Mouse (Mus musculus) forebrain, embryonic 13.5 days (tissue): ENCODE results near the gene Gfod1. TPM values are rescaled to one million over a fixed set of nuclear protein-coding genes. Genes with fewer than 3 reads are reported as not detected.

ENCODE experiments used
- ATAC-seq: fragments of 200-750 bp; cut with Nextera tagmentation; 2 replicates; pipeline ENCODE4 v1.8.0; 2017
- H3K27ac ChIP-seq: fragments of 300-500 bp; sonication (generic); 2 replicates; pipeline ENCODE4 v1.5.1; 2015; ENCODE audit warnings: inconsistent platforms, mild to moderate bottlenecking, moderate library complexity
- H3K27me3 ChIP-seq: fragments of 300-500 bp; sonication (generic); 2 replicates; pipeline ENCODE4 v1.6.1; 2015; ENCODE audit warnings: mild to moderate bottlenecking, inconsistent platforms
- H3K36me3 ChIP-seq: fragments of 300-500 bp; sonication (generic); 2 replicates; pipeline ENCODE4 v1.6.1; 2015; ENCODE audit warnings: mild to moderate bottlenecking, inconsistent platforms; ENCODE audit not compliant: poor library complexity, severe bottlenecking
- H3K4me1 ChIP-seq: fragments of 300-500 bp; sonication (generic); 2 replicates; pipeline ENCODE4 v1.6.1; 2015; ENCODE audit warnings: inconsistent platforms
- H3K4me2 ChIP-seq: fragments of 300-500 bp; sonication (generic); 2 replicates; pipeline ENCODE4 v1.6.1; 2015; ENCODE audit warnings: inconsistent platforms, mild to moderate bottlenecking, moderate library complexity
- H3K4me3 ChIP-seq: fragments of 300-500 bp; sonication (generic); 2 replicates; pipeline ENCODE4 v1.5.1; 2015; ENCODE audit warnings: mild to moderate bottlenecking, inconsistent platforms
- H3K9ac ChIP-seq: fragments of 300-500 bp; sonication (generic); 2 replicates; pipeline ENCODE4 v1.6.1; 2015; ENCODE audit warnings: mild to moderate bottlenecking, inconsistent platforms
- H3K9me3 ChIP-seq: fragments of 300-500 bp; sonication (generic); replicated peaks from 2 replicates; pipeline ENCODE4 v1.6.1; 2016; ENCODE audit warnings: inconsistent platforms
- WGBS: fragments of 180-500 bp; shearing (Covaris S2); methylation state at CpG from one replicate; pipeline ENCODE4 v1.1.7; 2015; 5-methylcytosine and 5-hydroxymethylcytosine counted together
- polyA plus RNA-seq: library from polyadenylated mRNA; unstranded; fragments of >200 nt; fragmentation: Nextera tagmentation; extraction: Ambion mirVana; gene quantifications from 2 replicates; pipeline ENCODE4 v1.2.1, GENCODE M21; 2015

Gfod1 gene
- polyA plus RNA-seq, 1 experiment from 2014 or later: 1.2 TPM

- H3K27ac ChIP-seq: no peak overlapping the region
- no peak overlapping the region for H3K9ac ChIP-seq
- H3K9me3 ChIP-seq: no peaks in the 10 kb centered on the region
- no peak overlapping the region for H3K4me2 ChIP-seq
- no peaks in the 10 kb centered on the region for H3K27me3 ChIP-seq
- H3K36me3 ChIP-seq: no peaks in the 10 kb centered on the region
- WGBS: 89% methylated on average over 2 of the region's 2 CpGs
- no peak overlapping the region for H3K4me3 ChIP-seq
- H3K4me1 ChIP-seq: peaks cover 3% of the 10 kb centered on the region
- no peak for ATAC-seq
Observed at GRCm38 (mm10) chr13:43256447-43256846, 47.5 kb downstream of the Gfod1 start.

- Histone ChIP-seq H3K9ac (no peak overlapping the region), H3K4me2 (no peak overlapping the region), H3K27me3 (no peaks in the 10 kb centered on the region), H3K4me3 (no peak overlapping the region), H3K4me1 (peaks cover 12% of the 10 kb centered on the region), H3K27ac (no peak overlapping the region), H3K36me3 (no peaks in the 10 kb centered on the region), H3K9me3 (no peaks in the 10 kb centered on the region)
- ATAC-seq: no peak
- WGBS: 47% methylated on average over 5 of the region's 5 CpGs
Observed at GRCm38 (mm10) chr13:43253526-43253925, 50.4 kb downstream of the Gfod1 start.

GRCm38 (mm10) chr13:43252105-43252790 is 51.7 kb downstream of the Gfod1 start:
- no peak overlapping the region for H3K4me3 ChIP-seq
- no peak overlapping the region for H3K9ac ChIP-seq
- H3K27me3 ChIP-seq: no peaks in the 10 kb centered on the region
- H3K36me3 ChIP-seq: no peaks in the 10 kb centered on the region
- H3K9me3 ChIP-seq: no peaks in the 10 kb centered on the region
- no peak overlapping the region for H3K27ac ChIP-seq
- H3K4me1 ChIP-seq: peaks cover 12% of the 10 kb centered on the region
- WGBS: 90% methylated on average over 8 of the region's 8 CpGs
- no peak for ATAC-seq
- H3K4me2 ChIP-seq: no peak overlapping the region

GRCm38 (mm10) chr13:43251391-43251790 is 52.6 kb downstream of the Gfod1 start:
- H3K9me3 ChIP-seq: no peaks in the 10 kb centered on the region
- no peak overlapping the region for H3K4me2 ChIP-seq
- no peaks in the 10 kb centered on the region for H3K36me3 ChIP-seq
- no peaks in the 10 kb centered on the region for H3K27me3 ChIP-seq
- no peak overlapping the region for H3K9ac ChIP-seq
- H3K27ac ChIP-seq: peak overlapping the region; percentile 11; the same call in 1 of the 2 replicates
- WGBS: 47% methylated on average over 12 of the region's 12 CpGs
- no peak overlapping the region for H3K4me3 ChIP-seq
- H3K4me1 ChIP-seq: peaks cover 12% of the 10 kb centered on the region
- ATAC-seq: no peak

- Histone ChIP-seq H3K4me2 (no peak overlapping the region), H3K27me3 (no peaks in the 10 kb centered on the region), H3K4me1 (peaks cover 12% of the 10 kb centered on the region), H3K9me3 (no peaks in the 10 kb centered on the region), H3K27ac (no peak overlapping the region), H3K4me3 (no peak overlapping the region), H3K9ac (no peak overlapping the region), H3K36me3 (no peaks in the 10 kb centered on the region)
- no peak for ATAC-seq
- WGBS: 89% methylated on average over 6 of the region's 6 CpGs
Observed at GRCm38 (mm10) chr13:43250653-43251052, 53.3 kb downstream of the Gfod1 start.

- H3K4me3 ChIP-seq: no peak overlapping the region
- H3K4me2 ChIP-seq: no peak overlapping the region
- no peak for ATAC-seq
- H3K27ac ChIP-seq: no peak overlapping the region
- H3K9ac ChIP-seq: no peak overlapping the region
- no peaks in the 10 kb centered on the region for H3K9me3 ChIP-seq
- 89% methylated on average over 9 of the region's 9 CpGs for WGBS
- no peaks in the 10 kb centered on the region for H3K27me3 ChIP-seq
- peaks cover 12% of the 10 kb centered on the region for H3K4me1 ChIP-seq
- no peaks in the 10 kb centered on the region for H3K36me3 ChIP-seq
Observed at GRCm38 (mm10) chr13:43250106-43250505, 53.9 kb downstream of the Gfod1 start.

- H3K36me3 ChIP-seq: no peaks in the 10 kb centered on the region
- H3K4me1 ChIP-seq: peaks cover 12% of the 10 kb centered on the region
- H3K4me2 ChIP-seq: no peak overlapping the region
- WGBS: 91% methylated on average over 6 of the region's 6 CpGs
- no peaks in the 10 kb centered on the region for H3K27me3 ChIP-seq
- no peak for ATAC-seq
- no peak overlapping the region for H3K27ac ChIP-seq
- H3K4me3 ChIP-seq: no peak overlapping the region
- no peaks in the 10 kb centered on the region for H3K9me3 ChIP-seq
- H3K9ac ChIP-seq: no peak overlapping the region
Observed at GRCm38 (mm10) chr13:43248381-43248780, 55.6 kb downstream of the Gfod1 start.

- WGBS: 94% methylated on average over 4 of the region's 4 CpGs
- no peaks in the 10 kb centered on the region for H3K36me3 ChIP-seq
- H3K27ac ChIP-seq: no peak overlapping the region
- H3K9ac ChIP-seq: no peak overlapping the region
- no peaks in the 10 kb centered on the region for H3K27me3 ChIP-seq
- H3K4me3 ChIP-seq: no peak overlapping the region
- no peaks in the 10 kb centered on the region for H3K9me3 ChIP-seq
- H3K4me1 ChIP-seq: peaks cover 21% of the 10 kb centered on the region
- no peak overlapping the region for H3K4me2 ChIP-seq
- ATAC-seq: no peak
Observed at GRCm38 (mm10) chr13:43246876-43247275, 57.1 kb downstream of the Gfod1 start.

GRCm38 (mm10) chr13:43243793-43244192 is 60.2 kb downstream of the Gfod1 start:
- H3K27ac ChIP-seq: no peak overlapping the region
- H3K4me1 ChIP-seq: peaks cover 34% of the 10 kb centered on the region
- 82% methylated on average over 7 of the region's 7 CpGs for WGBS
- H3K4me2 ChIP-seq: no peak overlapping the region
- ATAC-seq: no peak
- no peaks in the 10 kb centered on the region for H3K27me3 ChIP-seq
- H3K36me3 ChIP-seq: no peaks in the 10 kb centered on the region
- H3K4me3 ChIP-seq: no peak overlapping the region
- no peak overlapping the region for H3K9ac ChIP-seq
- H3K9me3 ChIP-seq: no peaks in the 10 kb centered on the region

GRCm38 (mm10) chr13:43243240-43243639 is 60.7 kb downstream of the Gfod1 start:
- Histone ChIP-seq H3K4me1 (peaks cover 34% of the 10 kb centered on the region), H3K27ac (no peak overlapping the region), H3K9me3 (no peaks in the 10 kb centered on the region), H3K4me3 (no peak overlapping the region), H3K27me3 (no peaks in the 10 kb centered on the region), H3K36me3 (no peaks in the 10 kb centered on the region), H3K4me2 (no peak overlapping the region), H3K9ac (no peak overlapping the region)
- WGBS: 88% methylated on average over 3 of the region's 3 CpGs
- ATAC-seq: no peak

- H3K9ac ChIP-seq: no peak overlapping the region
- ATAC-seq: no peak
- H3K36me3 ChIP-seq: no peaks in the 10 kb centered on the region
- no peak overlapping the region for H3K4me2 ChIP-seq
- no peak overlapping the region for H3K4me3 ChIP-seq
- peak overlapping the region; percentile 63; the same call in 1 of the 2 replicates for H3K27ac ChIP-seq
- no peaks in the 10 kb centered on the region for H3K27me3 ChIP-seq
- H3K4me1 ChIP-seq: peaks cover 34% of the 10 kb centered on the region
- WGBS: 89% methylated on average over 2 of the region's 2 CpGs
- H3K9me3 ChIP-seq: no peaks in the 10 kb centered on the region
Observed at GRCm38 (mm10) chr13:43241750-43242149, 62.2 kb downstream of the Gfod1 start.

GRCm38 (mm10) chr13:43241069-43241468 is 62.9 kb downstream of the Gfod1 start:
- H3K4me3 ChIP-seq: no peak overlapping the region
- no peaks in the 10 kb centered on the region for H3K27me3 ChIP-seq
- no peaks in the 10 kb centered on the region for H3K36me3 ChIP-seq
- 5% methylated on average over 1 of the region's 1 CpGs for WGBS
- peak; percentile 76 for ATAC-seq
- no peaks in the 10 kb centered on the region for H3K9me3 ChIP-seq
- no peak overlapping the region for H3K9ac ChIP-seq
- no peak overlapping the region for H3K4me2 ChIP-seq
- 0 out of 2 replicates have a peak overlapping the region, but pooled peaks have one; percentile 28 for H3K27ac ChIP-seq
- peaks cover 34% of the 10 kb centered on the region for H3K4me1 ChIP-seq

- no peak overlapping the region for H3K4me2 ChIP-seq
- H3K4me1 ChIP-seq: peaks cover 46% of the 10 kb centered on the region
- no peak overlapping the region for H3K4me3 ChIP-seq
- H3K9me3 ChIP-seq: no peaks in the 10 kb centered on the region
- H3K36me3 ChIP-seq: no peaks in the 10 kb centered on the region
- WGBS: 76% methylated on average over 11 of the region's 11 CpGs
- H3K9ac ChIP-seq: no peak overlapping the region
- no peak overlapping the region for H3K27ac ChIP-seq
- H3K27me3 ChIP-seq: no peaks in the 10 kb centered on the region
- no peak for ATAC-seq
Observed at GRCm38 (mm10) chr13:43239790-43240216, 64.2 kb downstream of the Gfod1 start.
